Mouse (Mus musculus) adrenal gland, postnatal 0 days (tissue): ENCODE measurements around the gene Tmem207. TPM values are rescaled to one million over a fixed set of nuclear protein-coding genes. Genes with fewer than 3 reads are reported as not detected.

Experiments
- polyA plus RNA-seq: library from polyadenylated mRNA; unstranded; fragments of >200 nt; fragmentation: Nextera tagmentation; extraction: Ambion mirVana; gene quantifications from 2 replicates; pipeline ENCODE4 v1.2.1, GENCODE M21; 2015

The Tmem207 gene
- polyA plus RNA-seq, result not detected in 2 replicates

DNA sequence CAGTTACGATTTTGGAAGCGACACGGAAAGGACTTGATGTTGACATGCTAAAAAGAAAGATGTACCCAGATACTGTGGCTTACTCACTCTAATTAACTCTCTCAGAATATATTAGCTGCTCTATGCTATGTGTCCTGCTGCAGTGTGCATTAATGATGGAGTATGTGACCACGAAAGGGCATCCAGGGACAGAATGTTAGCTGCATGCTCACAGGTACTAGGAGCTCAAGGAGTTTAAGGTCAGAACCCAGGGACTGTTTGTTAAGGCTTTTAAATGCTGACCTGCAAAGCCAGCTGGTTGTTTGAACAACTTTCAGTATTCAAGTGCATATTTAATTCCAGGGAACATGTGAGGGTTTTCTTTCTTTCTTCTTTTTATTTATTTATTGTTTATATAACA, at the start of gene Tmem207:
Gene Tmem207 (minus strand): TSS at position 101 of the 400 bp plus-strand sequence.

DNA sequence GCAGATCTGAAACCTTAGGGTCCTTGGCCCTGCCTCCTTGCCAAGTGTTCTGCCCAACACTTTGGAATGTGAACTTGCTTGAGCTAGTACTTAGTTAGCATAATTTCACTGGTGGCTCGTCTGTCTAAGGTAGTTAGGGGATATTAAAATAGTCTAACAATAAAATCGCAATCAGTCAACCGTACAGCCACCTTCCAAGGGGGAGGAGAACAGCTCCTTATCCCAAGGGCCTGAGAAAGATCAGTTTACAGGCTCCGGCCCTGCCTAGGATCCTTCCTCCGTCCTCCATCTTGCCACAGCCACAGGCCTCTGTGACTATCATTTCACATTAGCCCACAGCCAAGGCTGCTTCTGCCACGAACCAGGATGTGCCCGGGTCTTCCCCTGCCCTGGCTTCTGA, 63.7 kb downstream of the Tmem207 start, which contains the start of gene Cldn16:
Gene Cldn16 (plus strand): TSS at position 301 of the 400 bp plus-strand sequence.

Other genes with a start within 250 kb of the Tmem207 start
- gene Cldn1, start 154.9 kb downstream of the Tmem207 start, polyA plus RNA-seq, result 49.2 and 100 TPM in 2 replicates
- gene Cldn16, start 63.6 kb downstream of the Tmem207 start, polyA plus RNA-seq, result not detected in 2 replicates
- gene Il1rap, start 54.9 kb upstream of the Tmem207 start, polyA plus RNA-seq, result 5.6 and 5.7 TPM in 2 replicates